ENCODE assay signal across 11 mouse cellular contexts in genomic region chr5:104096078-104096938, GRCm38 (mm10). TPM values are rescaled to one million over a fixed set of nuclear protein-coding genes. Genes with fewer than 3 reads are reported as not detected.
DNase-seq lines count a peak whose midpoint lies in the region; ATAC-seq and TF ChIP-seq lines count a peak whose summit lies in the region.
"Had no signal": no experiment of that assay in that cellular context is flagged by ENCODE, and none has a peak within 500 bp of the region (broad histone marks: within the 10 kb centered on the region; RNA-seq: fewer than 3 reads in every experiment).

No protein-coding gene starts in this region.

- H3K9ac ChIP-seq in heart, adult 2 months (ENCODE audit: low read depth, low read length): no peak overlapping the region
- H3K9ac ChIP-seq in heart, embryonic 11.5 days (ENCODE audit: low read depth, low read length): no peak overlapping the region
- H3K9ac ChIP-seq in embryonic facial prominence, embryonic 14.5 days (ENCODE audit: low read depth, low read length): no peak overlapping the region

- intact Hi-C loops in heart, adult 2 months (cut with DNase I): loop anchor here (2.0 kb wide), 2 partner anchors 16 to 34 kb away; partner anchors contain the start of gene Sparcl1

- peaks cover 26% of the 10 kb centered on the region for H3K36me3 ChIP-seq in heart, adult 2 months (ENCODE audit: control insufficient read depth, insufficient read depth, low read length)
- no peaks in the 10 kb centered on the region for H3K36me3 ChIP-seq in heart, embryonic 11.5 days (ENCODE audit: control insufficient read depth, insufficient read depth, low read length)
- no peaks in the 10 kb centered on the region for H3K36me3 ChIP-seq in embryonic facial prominence, embryonic 14.5 days (ENCODE audit: control insufficient read depth, insufficient read depth, low read length)
- H3K36me3 ChIP-seq in thymus, adult 2 months (ENCODE audit: control insufficient read depth, insufficient read depth, low read length): no peaks in the 10 kb centered on the region

- no peaks in the 10 kb centered on the region for H3K9me3 ChIP-seq in heart, embryonic 11.5 days (replicated peaks; ENCODE audit: control insufficient read depth, low read length)
- no peaks in the 10 kb centered on the region for H3K9me3 ChIP-seq in embryonic facial prominence, embryonic 14.5 days (ENCODE audit: control insufficient read depth, low read length)

- TF ChIP-seq POLR2A in heart, adult 2 months (IDR thresholded peaks at IDR 0.05; ENCODE audit: insufficient read depth, low read depth, low read length): peak; percentile 36; the same call in 1 of the 2 replicates
- no peak for TF ChIP-seq POLR2A in thymus, adult 2 months (IDR thresholded peaks at IDR 0.05; ENCODE audit: control insufficient read depth, extremely low read depth, insufficient read depth, low read length, poor library complexity)

- H3K27ac ChIP-seq in heart, adult 2 months: peak overlapping the region; percentile 66
- H3K27ac ChIP-seq in heart, embryonic 11.5 days (ENCODE audit: low read depth, low read length): no peak overlapping the region
- peak overlapping the region; percentile 70 for H3K27ac ChIP-seq in embryonic facial prominence, embryonic 14.5 days (replicated peaks; ENCODE audit: low read depth, low read length)
- H3K27ac ChIP-seq in thymus, adult 2 months (ENCODE audit: control insufficient read depth, insufficient read depth, low read length): no peak overlapping the region

- TF ChIP-seq EP300 in heart, adult 2 months (IDR thresholded peaks at IDR 0.05; ENCODE audit: insufficient read depth, low read depth, low read length): no peak

- peak in 1 of 2 experiments; percentile 64 for DNase-seq in heart, adult 2 months
- peak; percentile 90 for DNase-seq in embryonic facial prominence, embryonic 14.5 days (ENCODE audit: low spot score)
- DNase-seq in kidney, adult 9 months: peak; percentile 54
- DNase-seq in lung, postnatal 14 days: peak; percentile 54
- DNase-seq in ovary, postnatal 10 days (ENCODE audit: low spot score): no peak
- DNase-seq in thymus, adult 2 months: no peak
- DNase-seq in liver: no peak

- H3K27me3 ChIP-seq in heart, adult 2 months (ENCODE audit: control insufficient read depth, insufficient read depth, low read length): no peaks in the 10 kb centered on the region
- H3K27me3 ChIP-seq in heart, embryonic 11.5 days (ENCODE audit: control insufficient read depth, insufficient read depth, low read length): no peaks in the 10 kb centered on the region
- H3K27me3 ChIP-seq in embryonic facial prominence, embryonic 14.5 days (replicated peaks; ENCODE audit: control insufficient read depth, insufficient read depth, low read length): no peaks in the 10 kb centered on the region
- no peaks in the 10 kb centered on the region for H3K27me3 ChIP-seq in thymus, adult 2 months (ENCODE audit: control insufficient read depth, insufficient read depth, low read length)

- TF ChIP-seq CTCF in heart, adult 2 months (IDR thresholded peaks at IDR 0.05): no peak
- no peak for TF ChIP-seq CTCF in thymus, adult 2 months (IDR thresholded peaks at IDR 0.05; ENCODE audit: borderline replicate concordance, control insufficient read depth, extremely low read depth, insufficient read depth, low read length, poor library complexity)

- no peaks in the 10 kb centered on the region; the same call in 1 of the 2 replicates for H3K79me2 ChIP-seq in heart, adult 2 months (replicated peaks; ENCODE audit: control insufficient read depth, insufficient read depth, low read length)

- no peak for ATAC-seq in heart, embryonic 11.5 days (replicated peaks; ENCODE audit: insufficient number of reproducible peaks, low FRiP score, low TSS enrichment)
- ATAC-seq in embryonic facial prominence, embryonic 14.5 days (ENCODE audit: low read depth): no peak; the same call in 1 of the 2 replicates

- H3K4me2 ChIP-seq in heart, embryonic 11.5 days: no peak overlapping the region
- H3K4me2 ChIP-seq in embryonic facial prominence, embryonic 14.5 days (ENCODE audit: low read depth, low read length): peak overlapping the region; percentile 31

- WGBS in heart, adult 2 months: 35% methylated on average over 16 of the region's 16 CpGs
- 67% methylated on average over 16 of the region's 16 CpGs for WGBS in heart, embryonic 11.5 days (ENCODE audit: insufficient replicate concordance)
- WGBS in embryonic facial prominence, embryonic 14.5 days: 53% methylated on average over 16 of the region's 16 CpGs
- WGBS in thymus, adult 2 months: 43% methylated on average over 16 of the region's 16 CpGs

- H3K4me3 ChIP-seq in heart, adult 2 months: no peak overlapping the region
- H3K4me3 ChIP-seq in heart, embryonic 11.5 days (ENCODE audit: low read depth, low read length): no peak overlapping the region
- no peak overlapping the region for H3K4me3 ChIP-seq in embryonic facial prominence, embryonic 14.5 days (ENCODE audit: low read depth, low read length)
- H3K4me3 ChIP-seq in thymus, adult 2 months (ENCODE audit: control insufficient read depth, insufficient read depth, low read length): no peak overlapping the region

- H3K4me1 ChIP-seq in heart, adult 2 months (ENCODE audit: control insufficient read depth, insufficient read depth, low read length): peaks cover 13% of the 10 kb centered on the region
- peaks cover 5% of the 10 kb centered on the region; the same call in 1 of the 2 replicates for H3K4me1 ChIP-seq in heart, embryonic 11.5 days (ENCODE audit: control insufficient read depth, insufficient read depth, low read length)
- peaks cover 14% of the 10 kb centered on the region; the same call in 1 of the 2 replicates for H3K4me1 ChIP-seq in embryonic facial prominence, embryonic 14.5 days (ENCODE audit: control insufficient read depth, insufficient read depth, low read length)
- no peaks in the 10 kb centered on the region for H3K4me1 ChIP-seq in thymus, adult 2 months (replicated peaks; ENCODE audit: control insufficient read depth, insufficient read depth, low read length)

RNA-seq across cellular contexts. Expression of gene Sparcl1, which starts 17.2 kb away (rescaled TPM):
- total RNA-seq in heart, adult 2 months (2021): 100 to 1,000 TPM; 182 to 219 TPM
- polyA plus RNA-seq in heart, adult 2 months (2012; rRNA removed): 122 and 281 TPM in 2 replicates
- 18.2 and 21.8 TPM in 2 replicates for polyA plus RNA-seq in heart, embryonic 11.5 days (2014; fragmentation: Nextera tagmentation; extraction: Ambion mirVana)
- 108 and 117 TPM in 2 replicates for polyA plus RNA-seq in embryonic facial prominence, embryonic 14.5 days (2014; fragmentation: Nextera tagmentation; extraction: Ambion mirVana)
- polyA plus RNA-seq in thymus, adult 2 months (2012; rRNA removed): 15.2 and 26.8 TPM in 2 replicates
- total RNA-seq: megakaryocyte, adult 5-6 weeks had no signal

RNA-seq across cellular contexts. Expression of gene Gm17660, which starts 18.9 kb away (rescaled TPM):
- not detected for total RNA-seq in heart, adult 2 months (2021)
- polyA plus RNA-seq in heart, adult 2 months (2012; rRNA removed): not detected in 2 replicates
- polyA plus RNA-seq in heart, embryonic 11.5 days (2014; fragmentation: Nextera tagmentation; extraction: Ambion mirVana): not detected in 2 replicates
- 0.47 TPM in 1 of 2 replicates, not detected in the other for polyA plus RNA-seq in embryonic facial prominence, embryonic 14.5 days (2014; fragmentation: Nextera tagmentation; extraction: Ambion mirVana)
- not detected in 2 replicates for polyA plus RNA-seq in thymus, adult 2 months (2012; rRNA removed)
- total RNA-seq: adrenal gland, adult 18-20 months; megakaryocyte, adult 5-6 weeks had no signal
- polyA plus RNA-seq: large intestine, adult 2 months had no signal

RNA-seq across cellular contexts. Expression of gene Nudt9, which starts 50.2 kb away (rescaled TPM):
- total RNA-seq in heart, adult 2 months (2021): 10 to 100 TPM; 48.3 to 59.1 TPM
- 38.7 and 39.0 TPM in 2 replicates for polyA plus RNA-seq in heart, adult 2 months (2012; rRNA removed)
- polyA plus RNA-seq in heart, embryonic 11.5 days (2014; fragmentation: Nextera tagmentation; extraction: Ambion mirVana): 51.8 and 53.5 TPM in 2 replicates
- polyA plus RNA-seq in embryonic facial prominence, embryonic 14.5 days (2014; fragmentation: Nextera tagmentation; extraction: Ambion mirVana): 56.8 and 59.0 TPM in 2 replicates
- 43.6 and 49.0 TPM in 2 replicates for polyA plus RNA-seq in thymus, adult 2 months (2012; rRNA removed)

Comparison
In these comparisons a context has a peak if more than half of its experiments do, and no peak if none do; other contexts are left out.
1. H3K27ac ChIP-seq: peak in heart, adult 2 months (single experiment) and embryonic facial prominence, embryonic 14.5 days (single experiment); none in heart, embryonic 11.5 days (single experiment) and thymus, adult 2 months (single experiment).
2. DNase-seq: peak in embryonic facial prominence, embryonic 14.5 days (single experiment), kidney, adult 9 months (single experiment) and lung, postnatal 14 days (single experiment); none in ovary, postnatal 10 days (single experiment), thymus, adult 2 months (single experiment) and liver (single experiment).